Mouse (Mus musculus): ENCODE data around the gene Acot4.
"Not testable (repeated sequence)": the region's sequence is repeated elsewhere in the genome, so short reads cannot be mapped to it uniquely, and the experiment has no call there.

Acot4 gene

DNA sequence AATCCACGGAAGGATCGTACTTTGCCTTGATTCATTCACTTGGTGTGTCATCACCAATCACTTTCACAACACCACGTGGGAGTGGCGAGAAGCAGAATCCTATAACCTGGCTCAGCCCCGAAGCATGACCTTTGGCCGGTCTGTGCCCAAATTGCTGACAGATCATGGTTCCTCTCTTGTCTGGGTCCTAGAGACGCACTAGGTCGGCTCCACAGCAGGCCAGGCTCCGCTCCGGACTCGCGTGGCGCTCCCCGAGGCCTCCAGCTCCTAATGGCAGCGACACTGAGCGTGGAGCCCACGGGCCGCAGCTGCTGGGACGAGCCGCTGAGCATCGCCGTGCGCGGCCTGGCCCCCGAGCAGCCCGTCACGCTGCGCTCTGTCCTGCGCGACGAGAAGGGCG lies at the start of gene Acot4:
Gene Acot4, plus strand, starts transcription at position 139 of the 400 bp plus-strand sequence.
- DNase-seq: peak; percentile 18

DNA sequence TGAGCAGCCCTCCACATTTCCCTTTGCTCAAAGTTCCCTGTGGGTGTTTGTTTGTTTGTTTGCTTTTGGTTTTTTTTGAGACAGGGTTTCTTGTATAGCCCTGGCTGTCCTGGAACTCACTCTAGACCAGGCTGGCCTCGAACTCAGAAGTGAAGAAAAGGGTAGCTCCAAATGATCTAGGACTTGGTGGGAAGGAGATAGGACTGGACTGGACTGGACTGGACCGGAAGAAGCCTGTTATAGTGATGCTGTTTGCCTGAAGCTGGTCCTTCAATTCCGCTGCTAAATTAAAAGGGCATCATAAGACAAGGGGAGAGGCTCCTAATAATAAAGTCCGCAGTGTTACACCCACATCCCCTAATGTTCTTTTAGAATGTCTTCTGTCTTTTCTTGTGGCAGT lies 49.7 kb upstream of the Acot4 start:
- no peak for DNase-seq

DNA sequence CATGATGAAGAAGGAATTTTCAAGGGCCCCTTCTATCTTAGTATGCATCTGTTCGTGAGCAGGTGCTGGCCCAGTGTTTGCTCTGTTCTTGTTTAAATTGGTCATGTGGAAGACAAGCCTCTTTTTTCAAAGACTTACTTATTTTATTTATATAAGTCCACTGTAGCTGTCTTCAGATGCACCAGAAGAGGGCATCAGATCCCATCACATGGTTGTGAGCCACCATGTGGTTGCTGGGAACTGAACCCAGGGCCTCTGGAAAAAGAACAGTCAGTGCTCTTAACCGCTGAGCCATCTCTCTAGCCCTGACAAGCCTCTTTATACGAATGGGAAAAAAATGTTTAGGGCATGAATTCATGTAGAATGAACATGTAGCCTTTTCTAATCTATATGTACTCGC lies 48.8 kb upstream of the Acot4 start:
- DNase-seq: no peak

DNA sequence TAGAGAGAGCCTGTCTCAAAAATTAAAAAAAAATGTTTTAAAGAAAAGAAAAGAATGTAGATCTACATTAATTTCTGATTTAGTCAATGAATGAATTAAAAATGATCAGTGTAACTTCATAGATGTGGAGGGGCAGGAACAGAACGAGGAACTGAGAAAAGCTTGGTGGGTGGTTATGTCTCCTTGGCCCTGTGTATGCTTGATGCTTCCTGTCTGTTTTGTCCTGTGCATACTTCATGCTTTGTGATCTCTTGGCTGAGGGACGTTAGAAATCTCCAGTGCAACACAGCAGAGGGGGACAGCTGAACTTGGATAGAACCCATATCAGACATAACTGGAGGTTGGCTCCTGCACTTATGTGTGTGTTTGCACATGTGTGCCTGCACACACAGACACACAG lies 41.0 kb upstream of the Acot4 start:
- no peak for DNase-seq

DNA sequence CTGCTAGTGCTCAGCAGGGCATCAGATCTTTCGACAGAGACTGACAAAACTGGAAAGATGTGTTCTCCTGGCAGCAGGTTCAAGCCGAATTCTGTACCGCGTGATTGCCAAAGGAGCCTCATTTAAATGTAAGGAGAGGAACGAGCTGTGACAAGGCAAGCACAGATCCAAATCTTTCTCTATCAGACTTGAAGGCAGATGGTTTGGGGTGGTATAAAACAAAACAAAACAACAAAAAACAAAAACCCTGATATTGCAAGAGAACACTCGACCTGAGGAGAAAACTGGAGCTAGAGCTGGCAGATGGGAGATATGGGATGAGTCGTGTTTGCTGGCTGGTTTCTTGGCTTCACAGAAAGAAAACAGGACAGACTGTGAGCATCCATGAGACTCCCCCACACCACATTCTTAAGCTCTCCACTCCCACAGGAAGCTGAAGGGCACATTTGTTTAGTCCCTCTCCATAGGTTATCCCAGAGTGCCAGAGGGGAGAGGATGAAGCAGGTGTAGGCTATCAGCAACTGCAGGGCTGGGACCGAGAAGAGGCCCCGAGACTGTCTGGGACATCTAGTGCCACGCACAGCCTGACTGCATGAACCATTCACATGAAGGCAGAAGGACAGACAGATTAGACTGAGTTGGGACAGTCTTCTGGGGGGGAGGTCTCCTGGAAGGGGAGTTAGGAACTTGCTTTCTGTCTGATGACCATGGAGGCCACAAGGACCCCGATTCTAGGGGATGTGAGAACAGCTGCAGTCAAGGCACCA lies 39.7 kb upstream of the Acot4 start:
- no peak for DNase-seq

DNA sequence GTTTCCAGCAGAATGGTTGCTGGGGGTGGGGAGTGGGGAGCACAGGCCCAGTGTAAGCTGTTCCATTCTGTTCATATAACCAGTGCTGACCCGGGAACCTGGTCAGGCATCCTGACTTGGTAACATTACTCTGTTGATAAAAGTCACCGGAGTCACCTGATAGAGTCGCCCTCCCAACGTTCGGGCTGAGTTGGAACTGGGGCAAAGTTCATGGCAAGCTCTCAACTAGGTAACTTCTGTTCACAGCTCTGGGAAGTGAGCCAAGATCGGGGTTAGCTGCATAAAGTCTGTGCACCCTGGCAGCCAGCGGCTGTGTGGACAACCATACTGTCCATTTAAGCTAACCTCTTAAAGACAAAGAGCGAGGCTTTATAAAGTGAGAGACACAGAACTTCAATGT lies 38.9 kb upstream of the Acot4 start:
- not testable (repeated sequence) for DNase-seq

DNA sequence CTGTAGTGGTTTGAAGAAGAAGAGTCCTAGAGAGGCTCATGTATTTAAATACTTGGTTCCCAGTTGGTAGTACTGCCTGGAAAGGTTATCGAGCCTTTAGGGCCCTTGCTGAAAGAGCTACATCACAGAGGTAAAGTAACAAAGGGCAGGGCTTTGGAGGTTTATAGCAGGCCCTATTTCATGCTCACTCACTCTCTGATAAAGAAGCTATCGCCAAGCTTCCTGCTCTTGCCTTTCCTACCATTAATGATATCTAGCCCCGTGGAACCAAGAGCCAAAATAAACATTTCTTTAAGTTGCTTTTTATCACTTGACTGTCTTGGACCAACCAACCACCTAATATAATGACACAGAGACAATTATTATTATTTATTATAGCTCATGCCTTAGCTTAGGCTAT lies 37.8 kb upstream of the Acot4 start:
- no peak for DNase-seq

DNA sequence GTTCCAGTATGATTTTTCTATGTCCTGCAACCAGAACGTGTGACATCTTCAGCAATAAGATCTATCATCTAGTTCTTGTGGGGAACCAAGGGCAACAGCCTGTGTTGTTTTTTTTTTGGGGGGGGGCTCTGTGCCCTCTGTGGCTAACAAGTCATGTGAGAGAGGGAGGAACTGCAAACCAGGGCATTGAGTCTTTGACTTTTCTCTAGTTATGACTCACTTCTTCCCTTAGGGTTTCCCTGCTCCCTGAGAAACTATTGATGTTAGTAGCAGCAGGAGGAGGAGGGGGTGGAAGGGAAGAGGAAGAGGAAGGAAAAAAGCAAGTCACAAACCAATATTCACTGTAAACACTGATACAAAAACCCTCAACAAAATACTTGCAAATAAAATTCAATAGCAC lies 34.3 kb upstream of the Acot4 start:
- DNase-seq: no peak

DNA sequence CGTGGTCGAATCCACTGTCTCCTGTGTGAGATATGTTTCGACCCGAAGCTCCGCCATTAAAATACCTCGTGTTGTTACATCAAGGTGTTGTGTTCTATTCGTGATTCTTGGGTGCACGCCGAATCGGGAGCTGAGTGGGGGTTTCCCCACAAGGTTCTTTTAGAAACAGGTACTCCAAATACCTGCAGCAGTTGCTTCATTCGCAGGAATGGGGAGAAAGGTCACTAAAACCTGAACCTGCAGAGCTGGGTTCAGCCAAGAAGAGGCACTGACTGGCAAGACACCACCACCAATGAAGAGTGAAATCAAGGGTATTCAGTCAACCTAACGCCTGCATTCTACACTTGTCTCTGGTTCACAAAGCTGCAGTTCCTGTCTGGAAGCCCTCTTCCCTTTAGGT lies 29.9 kb upstream of the Acot4 start:
- no peak for DNase-seq

DNA sequence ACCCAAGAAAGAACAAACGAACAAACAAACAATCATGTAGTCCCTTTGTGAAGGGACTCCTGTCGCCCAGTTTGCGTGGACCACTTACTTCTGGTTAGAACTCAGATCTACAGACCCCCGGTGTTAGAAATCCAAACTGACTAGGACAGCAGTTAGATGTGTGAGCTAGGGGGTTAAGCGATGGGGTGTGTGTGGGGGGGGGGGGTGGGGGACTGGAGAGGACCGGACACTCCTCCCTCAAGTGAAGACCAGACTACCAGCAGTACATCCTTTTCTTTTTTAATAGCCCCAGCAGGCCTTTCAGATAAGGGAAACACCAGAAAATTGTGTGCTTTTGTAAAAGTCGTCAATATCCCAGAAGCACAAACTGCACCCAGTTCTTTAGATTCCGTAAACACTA lies 29.4 kb upstream of the Acot4 start:
- DNase-seq: no peak

DNA sequence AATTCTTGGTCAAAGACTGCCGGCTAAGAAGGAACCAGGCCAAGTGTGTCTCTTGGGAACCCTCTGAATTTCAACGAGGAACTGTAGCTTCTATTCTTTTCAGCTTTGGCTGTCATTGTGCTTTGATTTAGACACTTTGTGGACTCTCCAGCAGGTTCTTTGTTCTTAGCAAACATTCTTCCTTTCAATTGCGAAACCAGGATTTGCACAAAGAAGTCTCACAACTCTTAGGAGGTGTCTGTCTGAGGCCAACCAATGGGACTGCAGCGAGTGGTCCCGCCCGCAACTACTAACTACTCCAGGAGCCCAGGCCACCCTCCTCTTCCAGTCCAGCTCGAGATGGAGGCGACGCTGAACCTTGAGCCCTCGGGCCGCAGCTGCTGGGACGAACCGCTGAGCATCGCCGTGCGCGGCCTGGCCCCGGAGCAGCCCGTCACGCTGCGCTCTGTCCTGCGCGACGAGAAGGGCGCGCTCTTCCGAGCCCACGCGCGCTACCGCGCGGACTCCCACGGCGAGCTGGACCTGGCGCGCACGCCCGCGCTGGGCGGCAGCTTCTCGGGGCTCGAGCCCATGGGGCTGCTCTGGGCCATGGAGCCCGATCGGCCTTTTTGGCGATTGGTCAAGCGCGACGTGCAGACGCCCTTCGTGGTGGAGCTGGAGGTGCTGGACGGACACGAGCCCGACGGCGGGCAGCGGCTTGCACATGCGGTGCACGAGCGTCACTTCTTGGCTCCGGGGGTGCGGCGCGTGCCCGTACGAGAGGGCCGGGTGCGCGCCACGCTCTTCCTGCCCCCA lies 28.8 kb upstream of the Acot4 start, which contains the start of gene Acot1:
Gene Acot1, plus strand, starts transcription at position 320 of the 795 bp plus-strand sequence.
- DNase-seq: peak; percentile 32

DNA sequence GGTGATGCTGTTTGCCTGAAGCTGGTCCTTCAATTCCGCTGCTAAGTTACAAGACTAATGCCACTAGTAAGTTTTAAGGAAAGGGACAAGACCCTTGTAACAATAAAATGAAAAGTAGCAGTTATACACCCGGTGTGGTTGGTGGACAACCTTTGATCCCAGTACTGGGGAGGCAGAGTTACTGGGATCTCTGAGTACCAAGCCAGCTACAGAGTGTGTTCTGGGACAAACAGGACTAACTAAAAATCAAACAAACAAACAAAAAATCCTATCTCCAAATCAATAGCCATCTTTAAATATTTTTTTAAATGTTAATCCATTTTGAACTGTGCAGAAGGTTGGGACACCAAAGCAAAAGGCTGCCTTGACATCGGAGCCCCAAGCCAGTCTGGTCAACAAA lies 28.0 kb upstream of the Acot4 start:
- DNase-seq: no peak

DNA sequence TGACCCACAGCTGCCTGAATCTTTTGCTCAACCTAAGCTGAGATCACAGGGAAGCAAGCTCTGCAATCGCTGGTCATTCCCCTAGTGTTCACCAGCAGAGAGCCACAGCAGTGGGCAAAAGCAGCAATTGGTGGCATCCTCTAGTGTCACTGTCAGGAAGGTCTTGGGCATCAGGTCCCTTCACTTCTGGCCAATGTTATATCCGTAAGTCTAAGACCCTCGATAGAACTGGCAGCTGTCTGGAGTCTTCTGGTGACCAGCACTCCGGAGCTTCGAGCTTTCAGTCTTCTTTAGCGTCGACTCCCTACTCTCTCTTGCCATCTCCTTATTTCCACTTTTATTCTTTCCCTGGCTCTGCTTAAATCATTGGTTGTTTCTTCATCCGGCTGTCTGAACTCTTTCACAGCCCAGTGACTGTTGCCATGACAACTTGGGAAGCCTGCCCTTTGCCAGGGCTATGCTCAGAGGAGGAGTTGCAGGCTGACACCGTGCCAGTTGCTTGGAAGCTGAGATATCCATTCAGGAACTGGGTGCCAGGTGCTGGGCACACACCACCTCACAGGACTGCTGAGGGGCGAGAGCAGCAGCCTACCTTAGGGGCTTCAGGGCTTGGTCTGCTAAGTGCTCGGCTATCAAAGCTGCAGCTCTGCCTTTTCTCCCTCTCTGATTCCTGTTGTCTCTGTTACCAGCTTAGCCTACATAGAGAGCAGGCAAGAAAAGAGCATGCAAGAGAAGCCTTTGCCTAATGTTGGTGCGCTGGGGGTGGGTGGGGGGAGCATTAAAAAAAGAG lies 26.7 kb upstream of the Acot4 start:
- DNase-seq: peak; percentile 62

DNA sequence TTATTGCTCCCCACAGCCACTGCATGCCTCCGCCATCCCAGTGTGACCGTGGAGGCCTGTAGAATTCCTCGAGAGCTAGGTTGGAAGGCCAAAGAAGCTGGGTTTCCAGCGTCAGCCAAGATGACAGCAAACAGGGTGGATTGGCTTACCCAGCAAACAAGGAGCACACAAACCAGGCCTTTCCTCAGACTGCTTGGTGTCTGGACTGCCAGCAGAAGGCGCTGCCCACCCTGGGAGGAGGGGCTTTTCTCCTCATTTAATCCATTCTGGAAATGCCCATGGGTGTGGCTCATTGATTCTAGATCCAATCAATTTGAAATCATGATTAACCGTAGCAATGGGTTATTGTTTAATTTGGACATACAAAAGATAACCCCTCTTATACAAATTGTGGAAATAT lies 25.0 kb upstream of the Acot4 start:
- no peak for DNase-seq

DNA sequence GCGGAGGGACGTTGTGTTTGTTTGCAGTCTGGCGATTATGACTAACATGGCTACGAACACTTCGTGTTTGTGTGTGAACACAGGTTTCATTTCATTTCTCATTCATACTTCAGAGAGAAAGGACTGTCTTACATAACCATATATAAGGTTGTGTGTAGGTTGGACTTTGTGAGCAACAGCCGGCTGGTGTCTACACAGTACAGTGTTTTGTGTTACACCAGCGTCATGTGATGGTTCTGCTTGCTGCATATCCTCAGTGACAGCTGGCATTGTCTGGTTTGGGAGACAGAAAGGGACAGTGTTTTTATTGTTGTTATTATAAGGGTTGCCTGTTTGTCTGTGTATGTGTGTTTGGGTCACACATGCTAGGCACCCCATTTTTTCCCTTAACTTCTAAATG lies 24.5 kb upstream of the Acot4 start:
- DNase-seq: no peak

DNA sequence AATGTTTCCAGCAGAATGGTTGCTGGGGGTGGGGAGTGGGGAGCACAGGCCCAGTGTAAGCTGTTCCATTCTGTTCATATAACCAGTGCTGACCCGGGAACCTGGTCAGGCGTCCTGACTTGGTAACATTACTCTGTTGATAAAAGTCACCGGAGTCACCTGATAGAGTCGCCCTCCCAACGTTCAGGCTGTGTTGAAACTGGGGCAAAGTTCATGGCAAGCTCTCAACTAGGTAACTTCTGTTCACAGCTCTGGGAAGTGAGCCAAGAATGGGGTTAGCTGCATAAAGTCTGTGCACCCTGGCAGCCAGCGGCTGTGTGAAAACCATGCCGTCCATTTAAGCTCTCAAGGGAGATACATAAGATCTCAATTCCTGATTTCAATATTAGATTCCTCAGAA lies 17.7 kb upstream of the Acot4 start:
- not testable (repeated sequence) for DNase-seq

DNA sequence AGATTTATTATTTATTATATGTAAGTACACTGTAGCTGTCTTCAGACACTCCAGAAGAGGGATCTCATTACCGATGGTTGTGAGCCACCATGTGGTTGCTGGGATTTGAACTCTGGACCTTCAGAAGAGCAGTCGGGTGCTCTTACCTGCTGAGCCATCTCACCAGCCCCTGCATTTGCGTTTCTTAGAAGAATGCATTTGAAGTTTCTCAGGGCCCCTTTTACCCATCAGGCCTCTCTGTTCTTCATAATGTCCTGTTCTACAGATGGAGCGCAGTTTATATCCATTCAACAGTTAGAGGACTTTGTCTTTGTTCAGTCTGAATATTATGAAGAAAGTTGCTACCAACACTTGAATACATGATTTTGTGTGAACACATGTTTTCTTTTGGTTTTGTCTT lies 15.9 kb upstream of the Acot4 start:
- not testable (repeated sequence) for DNase-seq

DNA sequence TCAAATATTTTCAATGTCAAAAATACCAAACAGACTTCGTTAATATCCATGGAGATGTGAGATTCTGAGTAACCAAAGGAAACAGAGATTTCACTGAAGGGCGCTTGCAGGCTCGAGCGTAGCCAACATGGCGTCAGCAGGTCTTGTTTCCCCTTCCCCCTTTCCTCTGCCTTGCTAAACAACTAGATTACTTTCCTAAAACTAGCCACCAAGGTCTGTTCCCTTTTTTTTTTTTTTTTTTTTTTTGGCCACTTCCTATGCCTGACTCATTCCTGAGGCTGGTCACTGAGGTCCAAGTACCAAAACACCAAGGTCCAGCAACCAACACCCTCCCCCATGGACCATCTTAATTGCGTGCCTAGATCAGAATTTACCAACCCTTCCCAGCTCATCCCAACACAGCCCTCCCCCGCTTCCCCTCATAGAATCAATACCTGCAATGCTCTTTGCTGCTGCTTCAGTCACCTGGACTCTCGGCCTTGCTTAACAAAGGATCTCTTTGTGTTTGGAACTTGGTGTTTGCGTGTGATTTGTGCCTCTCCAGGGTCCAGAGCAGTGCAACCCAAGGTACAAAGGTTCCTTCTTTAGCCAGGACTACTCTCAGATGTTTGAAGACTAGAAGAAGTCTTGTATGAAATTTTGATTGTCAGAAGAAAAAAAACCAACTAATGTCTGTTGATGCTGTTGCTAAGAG lies 15.0 kb upstream of the Acot4 start:
- no peak for DNase-seq

DNA sequence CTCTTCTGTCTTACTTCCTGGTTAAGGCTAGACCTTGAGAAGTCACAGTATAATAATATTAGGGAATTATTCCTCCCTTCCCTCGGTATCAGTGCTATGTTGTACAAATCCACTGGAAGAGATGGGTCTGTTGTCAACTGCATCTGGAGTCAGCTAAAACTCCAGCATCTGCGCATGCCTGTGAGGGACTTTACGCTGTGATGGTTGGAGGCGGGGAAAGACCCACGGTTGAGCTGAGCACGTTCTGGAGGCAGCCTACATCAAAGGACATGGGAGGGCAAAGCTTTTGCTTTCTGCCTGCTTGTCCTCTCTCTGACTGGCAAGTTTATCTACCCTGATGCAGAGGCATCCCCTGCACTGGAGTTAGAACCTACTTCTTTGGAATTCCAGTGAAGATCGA lies 12.3 kb upstream of the Acot4 start:
- no peak for DNase-seq

DNA sequence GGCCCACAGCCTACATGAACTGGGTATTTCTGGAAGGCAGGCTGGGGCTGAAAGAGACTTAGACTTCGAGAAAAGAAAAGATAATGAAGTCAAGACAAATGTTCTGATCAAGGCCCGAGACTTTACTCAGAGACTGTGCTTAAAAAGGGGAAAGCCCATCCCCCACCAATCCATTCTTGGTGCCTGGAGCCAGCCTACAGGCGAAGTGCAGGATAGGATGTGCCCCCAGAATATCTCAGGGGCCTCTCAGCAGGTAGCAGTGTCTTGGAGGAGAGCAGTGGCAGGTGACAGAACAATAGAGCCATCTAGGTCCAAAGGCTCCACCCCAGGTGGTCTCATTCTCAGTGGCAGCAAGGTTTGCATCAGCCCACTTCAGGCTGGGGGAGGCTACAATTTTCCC lies 9.9 kb upstream of the Acot4 start:
- not testable (repeated sequence) for DNase-seq

DNA sequence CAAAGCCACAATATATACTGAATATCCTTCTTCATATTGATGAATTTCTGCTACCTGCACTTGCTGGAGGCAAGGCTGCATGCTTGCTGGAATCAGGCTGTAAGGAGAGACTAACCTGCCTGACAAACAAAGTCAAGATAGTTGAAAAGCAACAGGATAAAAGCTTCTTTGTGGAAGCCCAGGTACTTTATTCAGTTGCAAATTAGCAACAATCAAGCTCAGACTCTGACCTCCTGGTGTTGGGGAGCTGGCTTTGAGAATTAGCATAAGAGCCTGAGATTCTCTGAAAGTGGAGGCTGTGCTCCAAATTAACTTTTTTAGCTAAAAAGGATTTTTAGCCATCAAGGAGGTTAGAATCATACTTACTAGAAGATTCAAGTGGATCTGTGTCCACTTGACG lies 9.1 kb upstream of the Acot4 start:
- not testable (repeated sequence) for DNase-seq

DNA sequence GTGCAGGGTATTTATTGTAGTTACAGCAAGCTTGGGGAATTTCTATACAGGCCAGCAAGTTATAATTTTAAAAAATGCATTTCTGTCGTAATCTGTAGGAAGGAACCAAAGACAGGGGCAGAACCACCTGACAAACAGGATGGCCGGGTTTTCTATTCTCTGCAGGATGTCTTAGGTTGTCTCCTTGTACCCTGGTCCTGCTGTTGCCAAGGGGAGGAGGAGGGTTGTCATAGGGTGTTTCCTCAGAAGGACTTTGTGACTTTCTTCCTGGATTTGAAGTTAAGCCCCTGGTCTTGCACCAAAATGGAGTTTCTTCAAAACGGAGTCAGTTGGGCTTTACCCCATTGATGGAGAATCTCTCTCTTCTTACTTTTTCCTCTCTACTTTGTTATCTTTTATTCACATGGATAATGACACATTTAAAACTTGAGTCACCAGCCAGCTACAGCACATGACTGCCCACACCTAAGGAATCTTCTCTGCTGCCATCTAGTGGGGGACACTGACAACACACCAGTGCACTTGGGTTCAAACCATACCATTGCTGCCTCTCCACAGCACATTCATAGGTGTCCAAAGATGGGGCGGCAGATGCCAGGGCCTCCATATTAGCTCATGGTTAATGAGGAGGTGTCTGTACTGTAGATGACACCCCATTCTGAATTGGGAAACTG lies 7.4 kb upstream of the Acot4 start:
- DNase-seq: peak; percentile 82

Measured in cerebellum, adult 8-10 months (tissue).